Mouse (Mus musculus) frontal cortex, postnatal 14 days (tissue): ENCODE measurements around the gene Plekha6.

ENCODE experiments used
- DNase-seq, 2 experiments: peaks; one replicate each; pipeline ENCODE4 v3.0.0; 2022; ENCODE audit warnings: low spot score in 2 of 2

The Plekha6 gene

DNA sequence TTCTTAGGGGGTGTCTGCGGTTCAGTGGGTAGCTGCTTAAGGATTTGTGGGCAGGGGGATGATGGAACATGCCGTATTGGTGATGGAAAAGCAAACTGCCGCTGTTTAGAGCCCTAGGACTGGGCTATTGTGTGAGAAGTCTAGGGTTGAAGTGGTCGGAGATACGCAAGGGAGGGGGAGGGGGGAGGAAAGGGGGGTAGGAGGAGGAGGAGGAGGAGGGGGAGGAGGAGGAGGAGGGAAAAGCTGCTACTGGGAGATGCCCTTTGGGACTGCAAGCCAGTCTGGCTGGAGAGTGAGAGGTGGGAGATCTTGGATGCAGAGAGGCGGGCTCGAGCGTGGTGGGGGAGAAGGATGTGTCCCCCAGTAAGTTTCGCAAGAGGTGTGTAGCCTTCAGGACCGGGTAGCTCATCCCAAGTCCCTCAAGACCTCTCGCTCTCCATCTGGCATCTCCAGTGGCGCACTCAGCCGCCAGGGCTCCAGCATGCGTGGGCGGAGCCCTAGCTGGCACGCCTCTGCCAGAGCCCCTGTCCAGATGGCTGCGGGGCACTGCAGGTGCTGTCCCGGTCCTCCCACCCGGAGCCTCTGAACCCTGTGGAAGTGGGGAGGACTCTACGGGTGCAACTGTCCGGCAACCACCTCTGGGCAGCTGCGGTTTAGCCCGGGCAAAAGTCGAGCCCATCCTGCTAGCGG is 18.2 kb downstream of the Plekha6 start:
- DNase-seq: peak in 1 of 2 experiments; percentile 47

GRCm38 (mm10) chr1:133182706-133183095 is 18.7 kb downstream of the Plekha6 start:
- DNase-seq: no peak

GRCm38 (mm10) chr1:133183141-133183925 is 19.3 kb downstream of the Plekha6 start:
- DNase-seq: no peak

DNA sequence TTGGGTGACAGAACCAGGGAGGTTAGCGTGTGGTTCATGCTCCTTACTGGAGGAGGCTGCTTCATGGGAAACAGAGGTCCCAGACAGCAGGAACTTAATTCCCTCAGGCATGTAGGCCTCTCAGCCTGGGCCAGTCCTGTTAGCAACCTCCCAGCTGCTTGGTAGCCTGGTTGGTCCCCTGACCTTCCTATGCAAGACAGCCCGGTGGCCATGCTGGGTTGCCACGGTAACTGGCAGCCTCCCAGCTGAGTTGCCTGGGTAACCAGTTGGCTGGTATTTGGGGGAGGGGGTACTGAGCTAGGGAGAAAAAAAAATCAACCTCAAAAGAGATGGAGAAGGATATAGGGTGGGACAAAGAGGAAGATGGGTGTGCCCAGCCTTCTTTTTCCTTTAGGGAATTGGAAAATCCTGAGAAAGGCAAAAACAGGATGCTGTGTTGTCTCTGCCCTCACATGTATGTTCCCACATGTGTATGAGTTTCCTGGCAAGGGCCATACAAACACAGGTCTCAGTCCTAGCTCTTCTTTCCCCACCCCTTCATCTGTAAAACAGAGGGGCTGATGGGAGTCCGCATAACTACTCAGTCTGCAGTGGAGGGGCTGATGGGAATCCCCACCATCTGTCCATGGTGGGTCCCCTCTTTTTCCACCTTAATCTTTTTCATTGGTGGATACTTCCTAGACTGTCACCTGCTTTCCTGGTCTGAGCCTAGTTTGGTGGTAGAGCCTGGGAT is 24.1 kb downstream of the Plekha6 start:
- DNase-seq: no peak

GRCm38 (mm10) chr1:133188719-133189118 is 24.7 kb downstream of the Plekha6 start:
- no peak for DNase-seq

- DNase-seq: no peak
Observed at GRCm38 (mm10) chr1:133189471-133189870, 25.5 kb downstream of the Plekha6 start.

- no peak for DNase-seq
Observed at GRCm38 (mm10) chr1:133190550-133190949, 26.5 kb downstream of the Plekha6 start.

DNA sequence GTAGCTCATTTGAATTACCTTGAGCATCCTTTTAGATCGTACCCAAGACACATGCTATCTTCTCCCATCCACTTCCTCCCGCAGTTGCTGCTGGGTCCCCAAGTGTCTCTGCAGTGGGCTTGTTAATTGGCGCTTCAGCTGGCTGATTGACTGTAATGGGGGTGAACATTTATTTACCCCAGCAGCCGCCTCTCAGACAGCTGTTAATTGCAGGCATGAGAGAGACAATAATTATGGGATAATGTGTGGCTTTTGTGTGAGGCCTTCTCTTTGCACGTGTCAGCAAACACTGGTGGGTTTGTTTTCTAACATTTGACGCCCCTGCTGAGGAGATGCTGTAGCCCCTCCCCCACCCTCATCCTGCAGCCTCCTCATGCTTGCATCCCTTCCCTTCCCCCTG is 32.2 kb downstream of the Plekha6 start:
- no peak for DNase-seq

DNA sequence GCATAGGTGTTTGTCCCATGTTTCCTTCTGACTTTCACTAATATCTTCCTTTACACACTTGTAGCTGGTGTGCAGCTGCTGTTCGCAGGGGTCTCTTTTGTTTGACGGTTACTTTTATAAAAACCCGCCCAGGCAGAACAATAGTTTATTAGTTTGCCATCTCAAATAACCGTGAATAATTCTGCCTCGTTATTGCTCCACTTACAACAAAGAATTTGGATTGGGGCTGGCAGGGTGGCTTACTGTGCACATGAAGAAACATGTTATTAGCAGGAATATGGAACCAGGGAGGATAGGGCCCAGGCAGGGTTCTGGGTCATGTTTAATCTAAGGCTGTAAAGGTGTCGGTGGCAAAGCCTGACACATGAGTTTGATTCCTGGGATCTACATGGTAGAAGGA is 33.3 kb downstream of the Plekha6 start:
- no peak for DNase-seq

GRCm38 (mm10) chr1:133199706-133200105 is 35.7 kb downstream of the Plekha6 start:
- no peak for DNase-seq

- no peak for DNase-seq
Observed at GRCm38 (mm10) chr1:133201499-133201898, 37.5 kb downstream of the Plekha6 start.

DNA sequence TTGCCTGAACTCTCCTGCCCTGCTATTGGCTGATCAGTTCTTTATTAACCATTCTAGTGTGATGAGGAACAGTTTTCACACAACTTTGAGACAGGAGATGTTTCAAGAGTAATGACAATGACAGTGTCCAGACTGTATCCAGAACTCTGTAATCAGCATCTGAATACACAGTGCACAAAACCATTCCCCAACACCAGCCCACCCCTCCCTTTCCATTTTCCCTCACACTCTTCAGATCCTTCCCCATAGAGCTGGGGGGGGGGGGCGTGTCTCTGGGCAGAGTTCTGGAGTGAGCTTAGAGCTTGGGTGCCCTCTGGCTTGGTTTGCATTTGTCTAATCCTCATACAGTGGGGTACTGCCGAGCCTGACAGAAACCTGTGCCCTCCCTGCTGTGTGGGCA is 39.7 kb downstream of the Plekha6 start:
- DNase-seq: no peak

GRCm38 (mm10) chr1:133204341-133204849 is 40.4 kb downstream of the Plekha6 start:
- DNase-seq: no peak

DNA sequence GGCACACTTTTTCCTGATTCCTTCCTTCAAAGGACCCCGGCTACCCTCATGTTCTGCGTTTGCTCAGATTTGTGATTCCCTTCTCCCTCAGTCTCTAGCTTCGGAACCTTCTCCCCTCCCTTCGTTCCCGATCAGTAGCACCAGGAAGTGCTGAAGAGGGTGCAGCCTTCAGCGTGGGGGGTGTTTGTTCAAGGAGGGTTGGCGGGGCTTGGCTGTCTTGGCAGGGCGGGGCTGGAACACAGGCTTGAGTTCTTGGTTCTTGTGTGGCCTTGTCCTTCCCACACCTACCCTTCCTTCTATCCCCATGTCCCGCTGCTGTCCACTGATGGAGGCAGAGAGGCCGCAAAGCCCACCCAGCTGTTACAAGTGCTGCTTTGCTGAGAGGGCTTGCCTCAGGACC is 41.0 kb downstream of the Plekha6 start:
- DNase-seq: no peak

- no peak for DNase-seq
Observed at GRCm38 (mm10) chr1:133208086-133208815, 44.2 kb downstream of the Plekha6 start.

- no peak for DNase-seq
Observed at GRCm38 (mm10) chr1:133209036-133209435, 45.0 kb downstream of the Plekha6 start.

DNA sequence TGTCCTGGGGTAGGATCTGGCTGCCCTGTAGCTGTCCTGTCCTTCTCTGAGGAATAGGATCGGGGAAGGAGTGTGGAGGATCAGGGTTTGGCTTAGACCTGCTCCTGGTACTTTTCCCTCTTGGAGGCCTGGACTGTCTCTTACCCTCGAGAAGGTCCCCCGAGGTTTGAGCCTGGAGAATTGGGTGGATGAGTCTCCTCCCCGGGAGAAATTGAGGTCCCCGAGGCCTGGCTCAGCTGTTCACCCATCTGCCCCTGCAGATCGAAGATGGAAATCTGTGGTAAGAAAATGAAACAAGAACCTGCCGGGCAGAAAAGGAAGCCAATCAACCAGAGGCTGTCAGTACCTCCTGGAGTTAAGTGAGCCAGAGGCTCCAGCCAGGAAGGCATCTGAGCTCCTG is 45.5 kb downstream of the Plekha6 start:
- no peak for DNase-seq

DNA sequence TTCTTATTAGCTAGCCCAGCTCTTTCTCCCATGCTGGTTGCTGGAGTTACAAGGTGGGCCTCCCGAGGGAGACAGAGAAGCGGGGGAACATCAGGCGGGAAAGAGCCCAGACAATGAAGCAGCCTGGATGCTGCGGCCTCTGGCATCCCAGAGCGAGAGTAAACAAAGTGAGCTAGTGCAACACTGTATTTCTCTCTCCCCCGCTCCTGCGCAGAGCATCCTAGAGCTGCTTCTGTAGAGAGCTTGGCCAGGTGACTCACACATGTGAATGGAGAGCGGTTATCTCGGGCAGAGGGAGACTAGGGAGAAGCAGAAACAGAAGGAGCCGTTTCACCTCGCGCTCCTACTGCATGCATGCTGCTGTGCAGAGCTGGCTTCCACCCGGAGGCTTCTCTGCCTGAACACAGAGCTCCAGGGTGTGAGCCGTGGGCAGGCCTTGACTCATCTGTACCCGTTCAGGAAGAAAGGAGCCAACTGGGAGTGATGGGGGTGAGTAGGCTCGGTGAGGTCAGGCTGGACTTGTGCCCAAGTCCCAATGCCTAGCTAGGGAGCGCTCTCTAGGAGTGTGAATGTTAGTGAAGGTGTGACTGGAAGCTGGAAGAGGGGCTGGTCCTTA is 46.0 kb downstream of the Plekha6 start:
- DNase-seq: no peak

DNA sequence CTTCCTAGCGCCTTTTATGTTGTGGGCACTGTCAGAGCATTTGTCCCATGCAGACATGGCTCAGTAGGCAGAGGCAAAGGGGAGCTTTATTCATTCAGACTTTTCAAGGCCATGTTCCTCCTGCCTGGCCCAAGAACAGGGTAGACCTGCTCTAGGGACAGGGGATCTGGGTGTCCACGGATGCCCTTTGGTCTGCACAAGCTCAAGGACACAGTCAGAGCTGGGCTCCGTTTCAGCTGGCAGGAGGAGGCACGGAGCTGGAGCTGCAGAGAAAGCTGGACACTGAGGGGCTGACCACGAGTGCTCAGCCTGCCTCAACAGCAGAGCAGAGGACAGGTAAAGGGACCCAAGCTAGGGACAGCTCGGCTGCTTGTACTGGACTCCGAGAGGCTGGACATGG is 46.8 kb downstream of the Plekha6 start:
- no peak for DNase-seq

- no peak for DNase-seq
Observed at GRCm38 (mm10) chr1:133212273-133212672, 48.3 kb downstream of the Plekha6 start.

- no peak for DNase-seq
Observed at GRCm38 (mm10) chr1:133213098-133213497, 49.1 kb downstream of the Plekha6 start.
